Mouse (Mus musculus): Measurements from ENCODE around the gene Agxt2. TPM values are rescaled to one million over a fixed set of nuclear protein-coding genes. Genes with fewer than 3 reads are reported as not detected.

Agxt2 gene
- polyA plus RNA-seq, 1 experiment: not detected

DNA sequence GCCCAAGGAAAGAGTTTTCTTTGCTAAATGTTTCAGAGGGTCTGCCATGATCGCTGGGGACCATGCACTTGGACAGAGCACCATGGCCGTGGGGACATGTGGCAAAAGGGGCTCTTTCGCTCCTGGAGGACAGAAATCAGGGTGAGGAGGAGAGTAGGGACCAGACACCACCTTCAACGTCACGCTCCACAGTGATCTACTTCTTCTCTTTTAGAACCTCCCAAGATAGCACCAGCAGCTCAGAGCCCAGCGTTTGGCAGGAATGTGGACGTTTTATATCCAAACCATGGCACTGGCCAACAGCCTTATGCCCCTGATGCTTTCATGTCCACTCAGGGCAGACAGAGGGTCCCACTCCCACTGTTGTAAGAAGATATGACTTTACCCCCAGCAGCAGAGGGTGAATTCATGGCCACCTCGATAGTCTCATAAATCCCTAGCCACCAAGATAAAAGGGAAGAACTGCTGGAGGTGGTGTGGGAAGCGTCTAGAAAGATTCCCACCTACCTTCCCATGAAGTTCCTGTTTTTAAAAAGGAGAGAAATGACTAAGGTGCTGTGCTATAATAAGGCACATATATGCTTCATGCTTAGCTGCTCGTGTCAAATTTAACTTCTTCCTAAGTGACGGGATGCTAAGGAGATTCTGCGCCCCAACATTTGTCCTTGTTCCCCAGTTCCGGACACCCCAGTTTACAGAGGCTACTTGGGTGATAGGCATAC lies 68.4 kb downstream of the Agxt2 start:
- no peak for DNase-seq (ENCODE audit: low spot score)

- DNase-seq (ENCODE audit: low spot score): no peak
Observed at GRCm38 (mm10) chr15:10436893-10437292, 78.6 kb downstream of the Agxt2 start.

GRCm38 (mm10) chr15:10439963-10440362 lies 81.6 kb downstream of the Agxt2 start:
- DNase-seq (ENCODE audit: low spot score): no peak

GRCm38 (mm10) chr15:10441493-10441892 lies 83.2 kb downstream of the Agxt2 start:
- DNase-seq (ENCODE audit: low spot score): no peak

DNA sequence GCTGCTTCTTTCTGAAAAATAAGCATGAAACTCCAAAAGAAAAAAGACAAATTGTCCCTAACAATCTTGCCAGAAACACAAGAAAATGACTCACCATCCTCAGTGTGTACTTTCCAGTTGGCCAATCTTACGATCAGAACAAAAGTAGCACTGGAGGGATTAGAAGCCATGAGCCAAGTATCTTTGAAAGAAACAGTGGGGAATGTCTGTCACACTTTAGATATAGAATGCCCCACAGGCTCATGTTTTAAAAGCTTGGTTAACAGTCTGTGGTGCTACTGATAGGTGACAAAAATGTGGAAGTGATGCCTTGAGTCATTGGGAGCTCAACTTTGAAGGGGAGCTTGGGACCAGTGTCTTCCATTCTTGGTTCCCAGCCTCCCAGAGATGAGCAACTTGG lies 83.9 kb downstream of the Agxt2 start:
- no peak for DNase-seq (ENCODE audit: low spot score)

- DNase-seq (ENCODE audit: low spot score): no peak
Observed at GRCm38 (mm10) chr15:10447102-10447501, 88.8 kb downstream of the Agxt2 start.

Other genes with a start within 250 kb of the Agxt2 start
- gene Prlr, start 181.3 kb upstream of the Agxt2 start, polyA plus RNA-seq (2012; rRNA removed): 0.54 and 0.68 TPM in 2 replicates
- not detected in 2 replicates for gene Gm21973, start 33.2 kb upstream of the Agxt2 start, polyA plus RNA-seq (2012; rRNA removed)
- gene Dnajc21, start 112.0 kb downstream of the Agxt2 start, polyA plus RNA-seq (2012; rRNA removed): 9.6 and 13.2 TPM in 2 replicates
- 22.9 and 24.6 TPM in 2 replicates for gene Brix1, start 127.4 kb downstream of the Agxt2 start, polyA plus RNA-seq (2012; rRNA removed)
- 15.4 and 20.9 TPM in 2 replicates for gene Rad1, start 127.5 kb downstream of the Agxt2 start, polyA plus RNA-seq (2012; rRNA removed)
- 0.26 and 0.34 TPM in 2 replicates for gene Ttc23l, start 200.1 kb downstream of the Agxt2 start, polyA plus RNA-seq (2012; rRNA removed)